Mouse (Mus musculus): ENCODE data around the gene Atf7ip.

DNA sequence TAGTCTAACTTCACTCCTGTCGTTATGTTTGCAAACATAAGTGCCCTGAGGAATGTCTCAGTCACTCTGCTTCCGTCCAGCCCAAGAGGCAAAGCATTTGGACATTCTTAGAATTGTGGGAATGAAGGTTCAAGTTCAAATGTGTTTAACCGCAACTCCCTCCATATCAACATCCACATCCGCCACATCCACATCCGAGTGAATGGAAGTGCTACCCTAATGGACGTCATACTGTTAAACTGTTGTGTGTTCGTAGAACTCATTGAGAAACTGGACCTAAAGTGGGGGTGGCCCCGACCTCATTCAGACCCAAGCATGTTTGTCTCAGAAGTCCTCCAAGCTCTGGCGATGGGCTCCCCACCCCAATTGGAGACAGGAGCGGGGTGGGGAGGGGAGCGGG, 149.8 kb downstream of the Atf7ip start:
- TF ChIP-seq CTCF (IDR thresholded peaks at IDR 0.05; ENCODE audit: control insufficient read depth, insufficient read depth, insufficient read length): no peak
- no peak for TF ChIP-seq MAX (IDR thresholded peaks at IDR 0.05)
